Mouse (Mus musculus): ENCODE data around the gene Fbxo17. TPM values are rescaled to one million over a fixed set of nuclear protein-coding genes. Genes with fewer than 3 reads are reported as not detected.

The Fbxo17 gene
- total RNA-seq, 2 experiments from 2014 or later, result 2.0 to 2.2 TPM

DNA sequence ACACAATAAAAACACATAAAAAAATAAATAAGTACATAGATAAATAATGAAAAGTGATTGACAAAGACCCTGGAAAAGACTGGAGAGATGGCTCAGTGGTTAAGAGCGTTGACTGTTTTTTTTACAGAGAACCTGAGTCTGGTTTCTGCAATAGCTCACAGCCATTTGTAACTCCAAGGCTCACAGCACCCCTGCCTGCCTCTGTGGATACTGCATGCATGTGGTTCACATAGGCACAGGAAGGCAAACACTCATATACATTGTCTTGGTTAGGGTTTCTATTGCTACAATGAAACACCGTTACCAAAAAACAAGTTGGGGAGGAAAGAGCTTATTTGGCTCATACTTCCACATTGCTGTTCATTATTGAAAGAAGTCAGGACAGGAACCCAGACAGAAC lies 1.0 kb upstream of the Fbxo17 start:
- no peak for DNase-seq (ENCODE audit: low spot score in 2 of 2)

- DNase-seq (ENCODE audit: low spot score in 2 of 2), result no peak
Measured at GRCm38 (mm10) chr7:28717726-28718125, 1.1 kb downstream of the Fbxo17 start.

DNA sequence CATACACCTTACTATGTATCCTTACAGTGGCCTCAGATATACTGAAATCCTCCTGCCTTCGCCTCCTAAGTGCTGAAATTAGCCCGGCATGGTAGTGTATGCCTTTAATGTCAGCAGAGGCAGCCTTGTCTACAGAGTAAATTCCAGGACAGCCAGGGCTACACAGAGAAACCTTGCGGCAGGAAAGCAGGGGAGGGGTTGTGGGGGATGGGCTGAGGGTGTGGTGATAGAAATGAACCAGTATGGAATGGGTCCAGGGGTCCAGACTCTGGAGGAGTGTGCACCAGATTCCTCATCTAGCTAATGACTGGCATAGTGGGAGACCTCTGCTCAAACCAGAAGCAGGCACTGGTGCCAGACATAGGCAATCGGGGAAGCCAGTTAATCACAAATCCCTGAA lies 2.6 kb downstream of the Fbxo17 start:
- DNase-seq (ENCODE audit: low spot score in 2 of 2), result no peak

DNA sequence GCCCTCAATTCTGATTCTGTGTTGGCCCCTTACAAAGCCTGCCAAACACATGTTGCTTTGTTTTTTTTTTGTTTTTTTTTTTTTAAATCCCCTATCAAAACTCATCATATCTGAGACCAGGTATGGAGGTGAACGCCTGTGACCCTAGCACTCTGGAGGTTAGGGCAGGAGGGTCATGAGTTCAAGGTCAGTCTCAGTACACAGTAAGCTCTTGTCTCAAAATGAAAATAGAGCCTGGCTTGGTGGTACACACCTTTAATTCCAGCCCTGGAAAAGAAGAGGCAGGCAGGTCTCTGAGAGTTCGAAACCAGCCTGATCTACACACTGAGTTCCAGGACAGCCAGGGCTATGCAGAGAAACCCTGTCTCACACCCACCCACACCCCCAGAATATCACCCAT lies 3.0 kb downstream of the Fbxo17 start:
- no peak for DNase-seq (ENCODE audit: low spot score in 2 of 2)

DNA sequence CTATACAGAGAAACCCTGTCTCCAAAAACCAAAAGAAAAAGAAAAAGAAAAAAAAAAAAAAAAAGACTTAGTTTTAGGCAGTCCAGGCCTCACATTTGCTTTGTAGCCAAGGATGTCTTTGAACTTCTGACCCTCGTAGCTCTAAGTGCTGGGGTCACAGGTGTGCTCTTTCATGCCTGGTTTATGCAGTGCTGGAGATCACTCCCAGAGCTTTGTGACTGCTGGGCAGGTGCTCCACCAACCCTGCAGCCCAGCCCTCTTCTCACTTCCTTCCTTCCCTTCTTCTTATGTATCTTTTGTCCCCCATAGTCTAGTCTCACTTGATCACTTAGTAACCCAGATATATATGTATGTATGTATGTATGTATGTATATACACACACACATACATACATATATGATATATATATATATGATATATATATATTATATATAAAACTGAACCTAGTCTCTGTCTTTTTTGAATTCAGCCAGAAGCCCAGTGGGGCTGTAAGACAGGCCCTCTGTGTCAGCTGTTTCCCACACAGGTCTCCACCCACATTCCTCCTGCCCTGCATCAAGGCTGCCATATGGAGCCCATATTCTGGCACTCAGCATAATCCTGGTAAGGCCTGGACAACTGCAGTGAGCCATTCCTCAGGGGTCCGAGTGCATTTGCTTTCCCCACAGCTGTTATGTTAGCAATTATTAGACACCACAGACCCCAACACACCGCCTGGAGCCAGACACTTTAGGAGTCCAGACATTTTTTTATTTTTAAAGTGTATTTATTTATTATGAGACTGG lies 4.3 kb downstream of the Fbxo17 start:
- no peak for DNase-seq (ENCODE audit: low spot score in 2 of 2)

DNA sequence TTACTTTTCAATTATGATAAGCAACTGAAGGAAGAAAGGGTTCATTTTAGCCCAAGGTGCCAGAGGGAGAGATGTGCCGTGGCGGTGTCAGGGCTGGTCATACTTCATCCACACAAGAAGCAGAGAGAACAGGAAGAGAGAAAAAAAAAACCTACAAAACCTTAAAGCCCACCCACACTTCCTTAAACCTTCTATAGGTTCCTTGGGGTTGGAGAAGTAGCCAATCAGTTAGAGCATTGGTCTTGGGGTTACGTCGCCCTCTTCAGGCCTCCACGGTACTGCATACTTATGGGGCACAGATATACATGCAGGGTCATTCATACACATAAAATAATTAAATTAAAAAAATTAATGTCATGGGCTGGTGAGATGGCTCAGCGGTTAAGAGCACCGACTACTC lies 5.5 kb downstream of the Fbxo17 start:
- no peak for DNase-seq (ENCODE audit: low spot score in 2 of 2)

- no peak for DNase-seq (ENCODE audit: low spot score in 2 of 2)
Measured at GRCm38 (mm10) chr7:28724613-28725012, 8.0 kb downstream of the Fbxo17 start.

DNA sequence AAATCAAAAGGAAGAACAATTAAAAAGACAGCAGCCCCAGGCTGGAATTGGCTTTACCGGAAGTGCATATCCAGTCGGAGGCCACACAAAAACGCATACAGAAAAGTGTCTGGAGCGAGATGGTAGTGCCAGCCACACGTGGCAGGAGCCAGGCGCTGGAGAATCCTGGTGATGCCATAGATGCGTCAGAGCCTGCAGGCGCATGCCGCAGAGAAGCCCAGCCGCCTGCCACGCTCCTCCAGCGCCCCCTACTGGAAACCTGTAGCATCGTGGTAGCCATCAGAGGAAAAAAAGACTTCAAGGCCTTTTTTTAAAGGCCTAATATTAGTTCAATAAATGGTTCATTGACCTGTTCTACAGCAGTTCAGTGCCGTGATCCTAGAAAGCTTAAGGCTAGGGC lies 10.0 kb downstream of the Fbxo17 start:
- DNase-seq (ENCODE audit: low spot score in 2 of 2), result peak; percentile 88 to 90

DNA sequence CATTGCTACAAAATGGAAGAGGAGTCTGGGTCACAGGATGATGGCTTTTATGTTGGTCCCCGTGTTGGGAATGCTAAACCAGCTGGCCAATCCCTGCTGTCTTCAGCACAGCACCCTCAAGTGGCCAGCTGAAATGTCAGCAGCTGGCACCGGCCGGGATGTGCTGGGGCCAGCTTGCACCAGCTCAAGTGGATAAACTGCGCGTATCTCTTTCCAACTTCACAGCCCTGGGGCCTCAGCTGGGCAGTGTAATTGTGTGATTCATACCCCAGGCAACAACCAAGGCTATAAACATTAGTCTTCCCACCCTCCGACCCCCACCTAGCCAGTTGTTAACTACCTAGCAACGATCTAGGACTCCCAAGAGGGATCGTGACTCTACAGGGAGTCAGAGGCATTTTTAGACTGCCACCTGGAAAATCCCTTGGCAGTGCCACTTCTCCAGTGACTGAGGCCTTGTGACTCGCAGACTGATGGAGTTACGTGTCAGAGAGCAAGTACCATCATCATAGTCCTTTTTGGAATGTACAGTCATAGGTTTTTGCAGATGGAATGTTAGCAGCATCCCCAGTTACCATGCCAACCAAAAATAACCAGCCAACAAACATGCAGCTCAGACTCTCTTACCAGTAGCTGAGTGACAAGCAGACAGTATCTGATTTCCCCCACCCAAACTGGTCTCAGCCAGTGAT lies 11.2 kb downstream of the Fbxo17 start:
- peak; percentile 32 to 54 for DNase-seq (ENCODE audit: low spot score in 2 of 2)

- peak; percentile 43 to 59 for DNase-seq (ENCODE audit: low spot score in 2 of 2)
Measured at GRCm38 (mm10) chr7:28732341-28733142, 15.9 kb downstream of the Fbxo17 start.

GRCm38 (mm10) chr7:28733211-28733610 lies 16.6 kb downstream of the Fbxo17 start:
- no peak for DNase-seq (ENCODE audit: low spot score in 2 of 2)

- no peak for DNase-seq (ENCODE audit: low spot score in 2 of 2)
Measured at GRCm38 (mm10) chr7:28735701-28736100, 19.1 kb downstream of the Fbxo17 start.

DNA sequence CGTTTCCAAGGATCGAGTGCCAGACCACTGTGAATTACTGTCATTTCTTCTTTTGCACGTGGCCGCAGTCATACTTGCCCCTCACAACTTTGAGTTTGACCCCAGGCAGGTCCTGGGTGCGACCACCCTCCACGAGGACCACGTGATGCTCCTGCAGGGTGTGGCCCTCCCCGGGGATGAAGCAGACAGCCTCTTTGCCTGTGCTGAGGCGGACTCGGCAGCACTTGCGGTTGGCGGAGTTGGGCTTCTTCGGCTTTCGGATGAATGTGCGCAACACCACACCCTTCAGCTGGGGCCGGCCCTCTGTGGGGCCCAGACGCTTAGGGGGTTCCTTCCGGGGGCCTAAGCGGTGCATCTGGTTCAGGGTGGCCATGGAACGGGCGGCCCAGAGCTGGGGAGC lies 23.2 kb downstream of the Fbxo17 start:
- no peak for DNase-seq (ENCODE audit: low spot score in 2 of 2)

- DNase-seq (ENCODE audit: low spot score in 2 of 2), result no peak
Measured at GRCm38 (mm10) chr7:28740949-28741348, 24.3 kb downstream of the Fbxo17 start.

GRCm38 (mm10) chr7:28741368-28741708 lies 24.7 kb downstream of the Fbxo17 start:
- no peak for DNase-seq (ENCODE audit: low spot score in 2 of 2)

DNA sequence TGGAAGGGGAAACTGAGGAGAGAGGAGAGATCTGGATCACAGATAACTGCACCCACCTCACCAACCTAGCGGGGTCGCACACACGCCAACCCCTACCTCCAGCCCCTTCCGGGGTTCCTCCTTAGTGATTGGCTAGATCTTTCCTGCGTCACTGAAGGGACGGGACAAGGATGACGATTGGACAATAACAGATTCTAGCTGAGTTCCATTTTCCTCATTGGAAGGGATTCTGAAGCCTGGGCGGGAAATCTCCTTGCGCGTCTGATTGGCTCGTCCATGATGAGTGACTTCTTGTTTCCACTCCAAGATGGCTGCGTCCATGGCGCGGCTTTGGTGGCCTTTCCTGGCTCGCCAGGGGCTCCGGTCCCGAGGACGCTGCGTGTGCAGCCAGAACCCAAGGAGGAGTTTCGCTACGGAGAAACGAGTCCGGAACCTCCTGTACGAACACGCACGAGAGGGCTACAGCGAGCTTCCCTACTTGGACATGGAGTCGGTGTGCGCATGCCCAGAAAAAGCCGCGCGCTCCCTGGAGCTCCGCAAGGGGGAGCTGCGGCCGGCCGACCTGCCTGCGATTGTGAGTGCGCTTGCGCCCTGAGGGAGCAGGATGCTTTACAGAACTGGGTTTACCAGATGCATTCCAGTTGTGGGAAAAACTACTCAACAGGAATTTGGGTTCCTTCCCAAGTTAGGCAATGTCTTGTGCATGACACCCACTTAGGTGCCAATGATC lies 25.3 kb downstream of the Fbxo17 start, which contains the start of the genes Mrps12 and Sars2:
TSS of gene Mrps12 (minus strand) at position 112 of the 730 bp plus-strand sequence.
TSS of gene Sars2 (plus strand) at position 284 of the 730 bp plus-strand sequence.
- DNase-seq (ENCODE audit: low spot score in 2 of 2), result peak; percentile 96 to 97

GRCm38 (mm10) chr7:28749935-28750334 lies 33.3 kb downstream of the Fbxo17 start:
- DNase-seq (ENCODE audit: low spot score in 2 of 2), result no peak

DNA sequence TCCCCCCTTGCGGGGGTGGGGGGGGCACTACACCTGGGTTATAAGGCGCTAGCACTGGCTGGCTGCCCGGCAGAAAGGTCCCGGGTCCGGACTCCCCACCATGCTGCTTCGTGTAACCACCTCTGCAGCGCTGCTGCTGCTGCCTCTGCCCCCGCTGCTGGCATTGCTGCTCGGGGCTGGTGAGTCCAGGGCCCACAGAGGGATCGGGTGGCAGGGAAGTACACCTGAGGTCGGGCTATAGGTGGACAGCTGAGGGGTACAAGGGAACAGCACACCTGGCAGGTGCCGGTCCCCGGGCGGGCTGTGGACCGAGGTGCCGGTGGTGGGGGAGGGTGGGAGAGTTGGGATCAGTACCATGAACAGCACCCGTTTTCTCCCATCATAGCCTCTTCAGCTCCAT lies 39.5 kb downstream of the Fbxo17 start, which contains the start of gene Ccer2:
TSS of gene Ccer2 (plus strand) at position 96 of the 400 bp plus-strand sequence.
- DNase-seq (ENCODE audit: low spot score in 2 of 2), result no peak

GRCm38 (mm10) chr7:28758623-28759022 lies 42.0 kb downstream of the Fbxo17 start:
- no peak for DNase-seq (ENCODE audit: low spot score in 2 of 2)

- DNase-seq (ENCODE audit: low spot score in 2 of 2), result no peak
Measured at GRCm38 (mm10) chr7:28761907-28762306, 45.3 kb downstream of the Fbxo17 start.

DNA sequence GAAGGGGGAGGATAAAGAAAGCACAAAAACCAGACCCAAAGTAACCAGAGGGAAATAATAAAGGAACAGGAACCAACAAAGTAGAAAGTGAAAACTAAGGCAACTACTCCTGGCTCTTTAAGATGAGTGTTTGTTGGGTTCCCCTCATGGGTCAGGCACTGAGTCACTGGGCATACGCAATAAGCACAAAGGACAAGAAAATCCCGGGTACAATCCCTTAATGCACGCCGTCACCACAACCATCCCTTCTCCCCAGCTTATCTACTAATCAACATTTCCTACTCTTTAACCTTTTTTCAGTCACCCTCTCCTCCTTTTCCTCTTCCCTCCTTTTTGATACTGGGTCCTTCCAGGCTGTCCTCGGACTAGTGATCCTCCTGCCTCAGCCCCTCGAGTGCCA lies 48.6 kb downstream of the Fbxo17 start:
- no peak for DNase-seq (ENCODE audit: low spot score in 2 of 2)
